Mouse (Mus musculus) spleen, adult 18-20 months (tissue): ENCODE results near the gene Zfp39.
"Not testable (repeated sequence)": the region's sequence is repeated elsewhere in the genome, so short reads cannot be mapped to it uniquely, and the experiment has no call there.

Experiments used
- DNase-seq, 2 experiments: peaks; one replicate each; pipeline ENCODE4 v3.0.0; 2022; ENCODE audit warnings: mixed read lengths in 2 of 2

Gene Zfp39

DNA sequence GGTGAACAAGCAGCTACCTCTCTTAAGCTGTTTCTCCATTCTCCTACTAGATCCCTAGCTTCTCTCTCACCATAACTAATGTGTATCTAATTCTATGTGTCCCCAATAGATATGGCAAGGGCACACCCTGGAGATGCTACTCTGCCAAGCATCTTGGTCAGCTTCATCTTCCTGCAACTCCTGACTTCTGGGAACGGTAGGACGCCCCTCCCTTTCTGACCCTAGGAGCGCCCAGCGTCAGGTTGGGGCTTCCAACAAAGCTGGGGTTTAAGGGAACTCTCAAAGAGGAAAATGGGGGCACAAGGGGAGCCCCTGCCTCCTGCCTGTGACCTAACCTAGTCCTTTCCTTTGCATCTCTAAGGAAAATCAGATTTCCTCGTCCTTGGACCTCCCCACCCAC, 14.7 kb upstream of the Zfp39 start:
- DNase-seq, result no peak

- no peak for DNase-seq
Observed at GRCm38 (mm10) chr11:58917745-58918366, 13.8 kb upstream of the Zfp39 start, which contains the start of gene Btnl10. Btnl10 (plus strand) TSS chr11:58917908.

GRCm38 (mm10) chr11:58916879-58917744, 13.1 kb upstream of the Zfp39 start:
- DNase-seq, result peak in 1 of 2 experiments; percentile 57

GRCm38 (mm10) chr11:58914461-58915028, 10.5 kb upstream of the Zfp39 start:
- DNase-seq, result peak in 1 of 2 experiments; percentile 5

DNA sequence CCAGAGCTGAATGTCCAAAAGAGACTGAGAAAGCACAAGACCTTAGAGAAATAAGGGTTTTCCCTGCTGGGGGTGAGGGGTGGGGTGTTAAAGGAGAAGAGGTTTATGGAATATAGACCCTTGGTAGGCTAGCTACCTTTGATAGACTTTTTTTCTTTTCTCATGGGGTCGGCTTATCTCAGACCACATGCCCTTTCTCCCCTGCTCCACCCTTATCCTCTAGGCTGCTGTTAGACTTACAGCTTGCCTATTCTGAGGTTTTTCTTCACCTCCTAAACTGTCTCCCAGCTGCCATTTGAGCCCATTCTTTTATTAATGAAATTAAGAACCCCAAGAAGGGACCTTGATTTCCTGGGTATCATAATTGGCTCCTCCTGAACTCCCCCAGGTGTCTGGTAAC, 9.8 kb upstream of the Zfp39 start:
- DNase-seq, result no peak

- peak in 1 of 2 experiments; percentile 8 for DNase-seq
Observed at GRCm38 (mm10) chr11:58904838-58905237, 813 bp upstream of the Zfp39 start.

GRCm38 (mm10) chr11:58904410-58904718, 339 bp upstream of the Zfp39 start:
- DNase-seq, result no peak

DNA sequence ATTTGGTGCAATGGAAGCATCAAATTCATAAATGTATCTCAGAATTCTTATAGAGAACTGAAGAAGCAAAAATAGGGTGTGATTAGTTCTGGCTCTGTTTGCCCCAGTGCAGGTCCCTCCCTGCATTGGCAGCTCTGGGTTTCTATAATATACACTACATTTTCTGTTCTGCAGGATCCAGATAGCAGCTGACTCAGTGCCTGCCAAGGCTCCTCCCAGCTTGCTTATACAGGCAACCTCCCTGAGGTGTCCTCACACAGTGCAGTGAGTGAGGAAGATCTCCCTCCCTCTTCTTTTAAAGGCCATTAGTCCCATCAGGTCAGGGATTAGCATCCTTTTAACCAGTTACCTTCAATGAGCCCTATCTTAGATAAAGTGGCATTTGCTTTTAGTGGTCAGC, 2.9 kb downstream of the Zfp39 start:
- DNase-seq, result no peak

DNA sequence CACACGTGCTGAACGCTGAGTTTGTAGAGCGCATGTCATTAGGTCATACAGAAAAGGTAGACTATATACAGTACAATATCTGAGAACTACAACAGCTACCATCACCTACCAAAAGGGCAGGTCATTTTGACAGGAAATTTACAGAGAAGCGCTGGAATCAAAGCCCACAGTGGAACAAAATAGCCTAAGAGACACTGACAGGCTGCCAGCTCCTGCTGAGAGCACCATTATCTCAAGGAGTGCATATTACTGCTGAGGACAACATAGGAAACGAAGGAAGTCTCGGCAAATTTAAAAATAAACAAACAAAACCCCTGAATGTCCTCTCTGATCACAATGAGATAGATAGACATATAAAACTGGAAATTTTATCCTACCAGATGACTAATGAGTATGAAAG, 6.5 kb downstream of the Zfp39 start:
- DNase-seq, result no peak

DNA sequence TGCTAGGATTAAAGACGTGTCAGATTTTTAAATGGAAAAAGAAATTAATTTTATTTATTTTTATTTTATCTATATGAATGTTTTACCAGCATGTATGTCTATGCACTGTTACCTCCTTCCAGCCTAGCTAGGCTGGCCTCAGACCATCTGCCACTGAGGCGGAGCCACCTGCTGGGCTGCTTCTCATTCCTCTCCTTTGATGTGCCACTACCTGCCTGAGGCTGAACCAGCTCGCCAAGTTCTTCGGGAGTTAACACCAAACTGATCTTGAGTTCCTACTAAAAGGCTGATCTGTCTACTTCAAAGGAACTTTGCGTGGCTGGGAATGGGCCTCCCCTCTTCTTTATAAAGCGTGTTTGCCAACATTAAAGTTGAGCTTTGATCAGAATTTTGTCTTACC, 9.6 kb downstream of the Zfp39 start:
- no peak for DNase-seq

GRCm38 (mm10) chr11:58890511-58890910, 13.5 kb downstream of the Zfp39 start:
- no peak for DNase-seq

- DNase-seq, result no peak
Observed at GRCm38 (mm10) chr11:58883756-58884155, 20.3 kb downstream of the Zfp39 start.

DNA sequence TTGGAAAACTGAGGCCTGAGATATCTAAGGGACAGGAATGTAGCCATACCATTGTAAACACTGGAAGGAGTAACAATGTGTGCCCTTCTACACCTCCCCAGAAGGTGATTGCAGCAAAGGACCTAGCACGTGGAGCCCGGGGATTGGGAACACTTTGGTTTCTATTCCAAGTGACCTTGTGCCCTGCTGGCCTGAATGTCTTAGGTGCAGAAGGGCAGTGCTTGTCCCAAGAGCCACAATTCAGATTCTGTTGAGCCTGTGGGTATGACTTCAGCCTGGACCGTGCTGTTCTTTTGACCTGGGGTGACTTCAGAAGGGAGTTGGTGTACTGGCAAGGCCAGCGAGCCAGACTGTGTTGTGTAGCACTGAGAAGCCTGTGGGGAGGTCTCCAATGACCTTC, 33.1 kb downstream of the Zfp39 start:
- no peak for DNase-seq

GRCm38 (mm10) chr11:58867954-58868330, 36.1 kb downstream of the Zfp39 start:
- no peak for DNase-seq

DNA sequence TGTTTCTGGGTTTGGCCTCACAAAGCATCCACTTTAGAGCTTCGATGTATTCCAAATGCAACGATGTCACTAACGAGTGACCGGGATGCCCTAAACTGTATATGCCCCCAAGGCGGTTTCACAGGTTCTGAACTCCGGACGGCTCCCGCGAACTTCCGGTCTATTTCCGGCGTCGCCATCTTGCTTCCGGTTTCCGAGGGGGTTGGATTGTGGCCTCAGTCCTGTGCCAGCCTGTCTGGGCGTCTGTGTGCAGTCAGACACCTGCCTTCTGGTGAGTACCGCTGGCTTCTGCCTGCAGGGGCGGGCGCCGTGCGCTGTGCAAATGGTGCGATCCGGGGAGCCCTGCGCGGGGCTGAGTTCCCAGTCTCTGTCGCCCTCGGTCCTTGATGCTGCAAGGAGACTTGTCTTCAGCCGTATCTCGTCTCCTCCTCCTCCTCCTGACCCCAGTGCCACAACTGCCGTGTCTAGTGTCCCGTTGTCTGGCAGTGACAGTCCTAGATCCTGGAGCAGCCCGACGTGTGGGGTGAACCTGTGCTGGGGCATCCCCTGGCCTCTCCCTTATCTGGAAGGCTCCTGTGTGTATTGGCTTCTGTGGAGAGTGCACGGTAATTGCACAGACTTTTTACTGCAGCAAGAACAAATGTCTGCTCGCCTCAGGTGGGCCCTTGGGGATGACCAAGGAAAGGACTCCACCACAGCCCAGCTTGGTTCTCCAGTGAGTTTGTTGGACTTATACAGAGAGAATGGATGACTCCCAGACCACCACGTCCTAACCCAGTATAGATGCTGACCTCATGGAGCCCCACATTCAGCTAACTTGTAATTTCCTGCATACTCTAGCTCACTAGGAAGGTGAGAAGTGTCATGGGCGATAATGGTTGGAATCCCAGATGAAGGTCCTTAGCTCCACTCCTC, 36.7 kb downstream of the Zfp39 start, which contains the start of gene 2810021J22Rik:
Gene 2810021J22Rik, plus strand, starts transcription at position 178 of the 915 bp plus-strand sequence.
- peak; percentile 66 to 72 for DNase-seq

DNA sequence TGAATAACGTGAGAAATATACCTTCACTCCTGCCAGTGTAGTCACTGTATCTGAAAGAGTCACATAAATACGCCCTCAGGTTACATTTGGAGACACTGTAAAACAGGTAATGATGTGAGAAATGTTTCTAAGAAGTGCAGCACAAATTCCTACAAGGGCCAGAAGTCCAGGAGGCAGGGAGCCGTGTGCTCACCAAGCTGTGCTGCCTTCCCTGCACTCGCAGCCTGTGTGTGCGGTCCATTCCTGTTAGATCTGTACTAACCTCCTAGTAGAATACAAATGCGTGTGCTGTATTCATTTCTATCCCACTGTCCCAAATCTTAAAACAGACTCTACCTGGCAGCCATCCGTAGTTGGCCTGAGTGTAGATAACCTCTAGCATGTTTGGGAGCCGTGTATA, 43.3 kb downstream of the Zfp39 start:
- no peak for DNase-seq

GRCm38 (mm10) chr11:58849731-58850130, 54.3 kb downstream of the Zfp39 start:
- DNase-seq, result no peak

DNA sequence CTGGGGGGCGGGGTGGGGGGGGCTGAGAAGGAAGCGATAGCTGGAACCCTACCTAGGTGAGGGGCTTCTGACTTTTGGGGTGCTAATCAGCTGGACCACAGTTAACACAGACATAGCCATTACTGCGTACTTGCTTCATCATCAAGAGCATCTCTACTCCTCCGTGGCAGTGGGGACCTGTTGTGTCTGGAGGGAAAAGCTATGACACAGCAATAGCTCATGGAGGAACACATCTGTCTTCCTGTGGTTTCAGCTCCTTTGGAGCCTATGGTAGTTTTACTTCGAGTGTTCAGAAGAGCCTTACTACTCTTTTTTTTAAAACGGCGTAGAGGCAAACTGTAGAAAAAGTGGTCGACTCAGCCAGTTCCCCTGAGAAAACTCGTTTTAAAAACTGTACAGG, 56.4 kb downstream of the Zfp39 start:
- no peak for DNase-seq

DNA sequence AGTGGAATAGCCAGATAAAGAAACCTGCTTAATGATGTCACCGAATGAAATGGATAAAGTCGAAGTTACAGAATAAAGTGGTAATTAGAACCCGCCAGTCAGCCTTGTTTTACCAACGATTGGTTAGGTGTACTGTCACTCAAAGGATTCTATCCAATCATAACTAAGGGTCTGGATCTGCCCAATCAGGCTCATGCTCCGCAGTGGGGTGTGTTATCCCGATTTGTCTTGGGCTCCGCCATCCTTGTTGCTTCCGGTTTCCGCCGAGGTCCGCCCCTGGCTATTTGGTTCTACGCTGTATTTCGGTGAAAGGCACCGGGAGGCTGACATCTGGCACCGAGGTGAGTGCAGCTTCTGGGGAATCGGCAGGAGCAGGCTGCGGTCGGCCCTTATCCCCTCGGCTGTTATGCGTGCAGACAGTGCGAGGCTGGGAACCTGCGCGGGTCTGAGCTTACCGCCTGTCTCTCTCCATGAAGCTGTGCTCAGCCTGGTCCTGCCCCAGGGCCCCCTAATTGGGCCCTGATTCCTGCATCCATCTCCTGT, 57.0 kb downstream of the Zfp39 start, which contains the start of gene Gm12258:
Gene Gm12258, plus strand, starts transcription at position 240 of the 543 bp plus-strand sequence.
- peak; percentile 61 to 68 for DNase-seq

DNA sequence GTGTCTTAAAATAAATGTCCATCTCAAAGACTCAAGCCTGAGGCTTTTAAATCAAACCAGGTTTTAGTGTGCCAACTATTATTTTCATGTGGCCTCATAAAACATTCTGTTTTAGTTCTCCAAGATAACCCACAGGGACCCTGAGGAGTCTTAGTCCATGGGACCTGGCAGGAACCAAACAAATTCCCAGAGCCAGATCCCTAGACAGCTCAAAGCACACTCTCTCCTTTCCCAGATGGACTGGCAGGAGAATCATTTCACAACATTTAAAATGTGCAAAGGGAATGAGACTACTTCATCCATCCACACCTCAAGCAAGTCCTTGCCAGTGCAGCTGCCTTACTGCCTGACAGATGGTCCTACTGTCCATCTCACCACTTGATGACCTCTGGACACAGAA, 65.1 kb downstream of the Zfp39 start, which contains the start of gene Olfr311:
Gene Olfr311, plus strand, starts transcription at position 301 of the 400 bp plus-strand sequence.
- DNase-seq, result not testable (repeated sequence)
